Mouse (Mus musculus): Measurements from ENCODE around the gene Rnf133. TPM values are rescaled to one million over a fixed set of nuclear protein-coding genes. Genes with fewer than 3 reads are reported as not detected.

Rnf133 gene
- 0.62 and 0.76 TPM in 2 replicates for polyA plus RNA-seq (2012; rRNA removed)

- no peak for DNase-seq
- WGBS, result 97% methylated on average over 2 of the region's 2 CpGs
- Histone ChIP-seq H3K27me3 (ENCODE audit: control insufficient read depth, insufficient read depth, low read length) (no peaks in the 10 kb centered on the region), H3K27ac (ENCODE audit: insufficient read depth, low read length) (no peak within 1 kb of the TSS), H3K4me1 (ENCODE audit: control insufficient read depth, insufficient read depth, low read length) (peaks cover 4% of the 10 kb centered on the region), H3K4me3 (replicated peaks; ENCODE audit: insufficient read depth, low read depth, low read length) (no peak within 1 kb of the TSS)
- TF ChIP-seq POLR2A (IDR thresholded peaks at IDR 0.05; ENCODE audit: borderline replicate concordance, insufficient read depth, low read length), result no peak
- no peak for TF ChIP-seq CTCF (IDR thresholded peaks at IDR 0.05; ENCODE audit: borderline replicate concordance, insufficient read depth, low read depth, low read length)
These were observed at the start of gene Rnf133 for GRCm38 (mm10) chr6:23650205-23650604. Gene Rnf133, minus strand, starts transcription at chr6:23650305.

DNA sequence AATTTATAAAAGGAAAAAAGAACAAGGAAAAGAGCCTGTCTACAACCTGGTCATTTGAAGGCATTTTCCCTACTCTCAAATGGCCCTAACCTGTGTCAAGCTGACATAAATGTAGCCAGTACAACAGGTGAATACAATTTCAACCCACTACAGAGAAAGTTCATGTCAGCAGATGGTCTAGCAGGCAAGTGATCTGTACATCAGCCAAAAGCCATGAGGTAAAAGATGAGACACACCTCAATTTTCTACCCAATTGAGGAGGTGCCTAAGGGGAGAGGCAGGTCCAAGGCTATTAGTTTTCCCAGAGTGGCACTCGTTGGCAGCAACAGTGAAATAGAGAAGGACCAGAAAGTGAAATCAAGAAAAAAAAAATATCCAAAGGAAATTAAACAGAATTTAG is 28.1 kb upstream of the Rnf133 start:
- TF ChIP-seq CTCF (IDR thresholded peaks at IDR 0.05; ENCODE audit: borderline replicate concordance, insufficient read depth, low read depth, low read length), result no peak
- no peak for TF ChIP-seq POLR2A (IDR thresholded peaks at IDR 0.05; ENCODE audit: borderline replicate concordance, insufficient read depth, low read length)
- 14% methylated on average over 1 of the region's 1 CpGs for WGBS
- Histone ChIP-seq H3K27ac (ENCODE audit: insufficient read depth, low read length) (no peak overlapping the region), H3K27me3 (ENCODE audit: control insufficient read depth, insufficient read depth, low read length) (no peaks in the 10 kb centered on the region), H3K4me1 (ENCODE audit: control insufficient read depth, insufficient read depth, low read length) (no peaks in the 10 kb centered on the region), H3K4me3 (replicated peaks; ENCODE audit: insufficient read depth, low read depth, low read length) (no peak overlapping the region)
- DNase-seq, result peak in 1 of 2 experiments; percentile 70

DNA sequence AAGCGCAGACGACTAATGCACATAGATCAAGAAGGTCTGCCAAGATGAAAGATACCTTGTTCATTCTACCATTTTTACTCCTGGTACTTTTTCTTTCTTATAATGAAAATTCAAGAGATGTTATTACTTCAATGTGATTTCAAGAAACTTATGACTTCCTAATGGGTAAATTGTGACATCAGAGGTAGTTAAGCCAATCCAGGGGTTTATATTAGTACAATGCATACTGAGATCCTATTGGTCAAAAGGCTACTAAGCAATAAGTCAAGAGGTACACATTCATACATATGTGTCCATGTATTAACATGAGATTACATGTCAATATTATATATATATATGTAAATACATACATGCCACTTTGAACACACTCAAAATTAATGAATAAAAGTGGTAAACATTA is 4.9 kb upstream of the Rnf133 start, which contains the start of gene Rnf148:
Gene Rnf148, minus strand, starts transcription at position 101 of the 400 bp plus-strand sequence.
- 77% methylated on average over 2 of the region's 2 CpGs for WGBS
- Histone ChIP-seq H3K27me3 (ENCODE audit: control insufficient read depth, insufficient read depth, low read length) (no peaks in the 10 kb centered on the region), H3K4me3 (replicated peaks; ENCODE audit: insufficient read depth, low read depth, low read length) (no peak within 1 kb of the TSS), H3K4me1 (ENCODE audit: control insufficient read depth, insufficient read depth, low read length) (no peaks in the 10 kb centered on the region), H3K27ac (ENCODE audit: insufficient read depth, low read length) (no peak within 1 kb of the TSS)
- no peak for DNase-seq
- TF ChIP-seq POLR2A (IDR thresholded peaks at IDR 0.05; ENCODE audit: borderline replicate concordance, insufficient read depth, low read length), result no peak
- no peak for TF ChIP-seq CTCF (IDR thresholded peaks at IDR 0.05; ENCODE audit: borderline replicate concordance, insufficient read depth, low read depth, low read length)

DNA sequence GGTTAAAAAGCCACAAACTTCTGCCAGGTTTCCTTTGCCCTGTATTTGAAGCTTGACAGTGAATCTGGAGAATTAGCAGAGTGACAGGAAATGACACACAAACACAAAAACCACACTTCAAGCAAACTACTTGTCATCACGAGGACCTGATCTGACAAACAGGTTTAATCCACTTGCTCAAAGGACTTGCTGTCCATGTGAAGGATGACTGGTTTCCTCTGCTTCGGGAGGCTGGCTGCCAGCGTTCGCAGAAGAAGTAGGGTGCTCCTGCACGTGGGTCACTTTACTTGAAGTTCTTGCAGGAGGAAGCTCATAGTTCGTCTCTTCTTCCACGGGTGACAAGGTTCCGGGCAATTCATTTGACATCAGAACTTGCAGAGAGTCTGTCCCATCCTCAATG is 1.4 kb downstream of the Rnf133 start:
- no peak for TF ChIP-seq POLR2A (IDR thresholded peaks at IDR 0.05; ENCODE audit: borderline replicate concordance, insufficient read depth, low read length)
- no peak for TF ChIP-seq CTCF (IDR thresholded peaks at IDR 0.05; ENCODE audit: borderline replicate concordance, insufficient read depth, low read depth, low read length)
- no peaks in the 10 kb centered on the region for H3K27me3 ChIP-seq (ENCODE audit: control insufficient read depth, insufficient read depth, low read length)
- no peak overlapping the region for H3K27ac ChIP-seq (ENCODE audit: insufficient read depth, low read length)
- no peak for DNase-seq
- H3K4me1 ChIP-seq (ENCODE audit: control insufficient read depth, insufficient read depth, low read length), result peaks cover 4% of the 10 kb centered on the region
- 39% methylated on average over 8 of the region's 8 CpGs for WGBS
- no peak overlapping the region for H3K4me3 ChIP-seq (replicated peaks; ENCODE audit: insufficient read depth, low read depth, low read length)

DNA sequence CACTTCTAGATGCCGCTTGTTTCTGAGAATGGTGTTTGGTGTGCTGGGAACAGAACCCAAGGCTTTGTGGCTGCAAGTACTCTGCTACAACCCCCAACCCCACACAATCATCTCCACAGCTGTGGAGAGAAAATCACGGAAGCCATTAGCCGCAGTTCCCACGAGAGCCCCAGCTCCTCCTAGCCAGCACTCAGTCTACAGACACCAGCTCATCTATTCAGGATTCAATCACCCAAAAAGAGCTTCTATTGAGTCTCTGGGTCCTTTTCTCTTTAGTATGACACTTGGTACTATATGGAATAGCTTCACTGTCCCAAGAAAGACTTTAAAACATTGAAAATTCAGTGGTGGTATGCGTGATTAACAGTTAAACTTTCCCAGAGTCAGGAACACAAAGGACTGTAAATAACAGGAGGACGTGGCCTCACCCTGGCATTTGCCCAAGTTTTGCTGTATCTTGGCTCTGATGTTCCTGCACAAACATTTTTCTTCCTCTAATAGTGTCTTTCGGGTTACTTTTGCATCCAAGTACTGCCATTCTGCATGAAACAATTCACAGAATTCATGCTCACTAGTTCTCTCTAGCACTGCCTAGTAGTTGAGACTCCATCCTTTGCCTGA is 2.4 kb downstream of the Rnf133 start:
- peaks cover 4% of the 10 kb centered on the region for H3K4me1 ChIP-seq (ENCODE audit: control insufficient read depth, insufficient read depth, low read length)
- peak in 1 of 2 experiments; percentile 53 for DNase-seq
- H3K27me3 ChIP-seq (ENCODE audit: control insufficient read depth, insufficient read depth, low read length), result no peaks in the 10 kb centered on the region
- WGBS, result 37% methylated on average over 7 of the region's 7 CpGs
- H3K27ac ChIP-seq (ENCODE audit: insufficient read depth, low read length), result no peak overlapping the region
- no peak overlapping the region for H3K4me3 ChIP-seq (replicated peaks; ENCODE audit: insufficient read depth, low read depth, low read length)
- TF ChIP-seq POLR2A (IDR thresholded peaks at IDR 0.05; ENCODE audit: borderline replicate concordance, insufficient read depth, low read length) (no peak), CTCF (IDR thresholded peaks at IDR 0.05; ENCODE audit: borderline replicate concordance, insufficient read depth, low read depth, low read length) (no peak)

- H3K27ac ChIP-seq (ENCODE audit: insufficient read depth, low read length), result no peak overlapping the region
- H3K4me3 ChIP-seq (replicated peaks; ENCODE audit: insufficient read depth, low read depth, low read length), result no peak overlapping the region
- 53% methylated on average over 3 of the region's 3 CpGs for WGBS
- peak; percentile 67 to 76 for DNase-seq
- peaks cover 16% of the 10 kb centered on the region for H3K4me1 ChIP-seq (ENCODE audit: control insufficient read depth, insufficient read depth, low read length)
- H3K27me3 ChIP-seq (ENCODE audit: control insufficient read depth, insufficient read depth, low read length), result no peaks in the 10 kb centered on the region
- TF ChIP-seq POLR2A (IDR thresholded peaks at IDR 0.05; ENCODE audit: borderline replicate concordance, insufficient read depth, low read length), result no peak
- TF ChIP-seq CTCF (IDR thresholded peaks at IDR 0.05; ENCODE audit: borderline replicate concordance, insufficient read depth, low read depth, low read length), result no peak
These were observed 13.0 kb downstream of the Rnf133 start for GRCm38 (mm10) chr6:23637081-23637480.

DNA sequence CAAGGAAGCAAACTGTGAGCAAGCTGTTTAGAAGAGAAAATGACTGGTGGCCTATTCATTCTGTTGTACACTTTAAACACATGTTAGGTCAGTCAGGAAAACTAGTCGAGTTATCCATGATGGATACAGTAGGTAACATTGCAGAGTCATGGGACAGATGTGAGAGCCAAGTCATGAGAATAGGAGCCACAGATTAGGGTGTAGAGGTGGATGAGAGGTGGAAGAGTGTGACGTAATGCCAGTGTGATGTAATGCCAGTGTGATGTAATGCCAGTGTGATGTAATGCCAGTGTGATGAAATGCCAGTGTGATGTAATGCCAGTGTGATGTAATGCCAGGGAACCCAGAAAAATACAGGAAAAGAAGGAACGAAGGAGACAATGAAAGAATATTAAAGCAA is 14.9 kb downstream of the Rnf133 start:
- DNase-seq, result no peak
- H3K4me1 ChIP-seq (ENCODE audit: control insufficient read depth, insufficient read depth, low read length), result peaks cover 8% of the 10 kb centered on the region
- H3K27me3 ChIP-seq (ENCODE audit: control insufficient read depth, insufficient read depth, low read length), result no peaks in the 10 kb centered on the region
- no peak overlapping the region for H3K4me3 ChIP-seq (replicated peaks; ENCODE audit: insufficient read depth, low read depth, low read length)
- H3K27ac ChIP-seq (ENCODE audit: insufficient read depth, low read length), result no peak overlapping the region
- TF ChIP-seq CTCF (IDR thresholded peaks at IDR 0.05; ENCODE audit: borderline replicate concordance, insufficient read depth, low read depth, low read length) (no peak), POLR2A (IDR thresholded peaks at IDR 0.05; ENCODE audit: borderline replicate concordance, insufficient read depth, low read length) (no peak)
- 92% methylated on average over 3 of the region's 3 CpGs for WGBS

DNA sequence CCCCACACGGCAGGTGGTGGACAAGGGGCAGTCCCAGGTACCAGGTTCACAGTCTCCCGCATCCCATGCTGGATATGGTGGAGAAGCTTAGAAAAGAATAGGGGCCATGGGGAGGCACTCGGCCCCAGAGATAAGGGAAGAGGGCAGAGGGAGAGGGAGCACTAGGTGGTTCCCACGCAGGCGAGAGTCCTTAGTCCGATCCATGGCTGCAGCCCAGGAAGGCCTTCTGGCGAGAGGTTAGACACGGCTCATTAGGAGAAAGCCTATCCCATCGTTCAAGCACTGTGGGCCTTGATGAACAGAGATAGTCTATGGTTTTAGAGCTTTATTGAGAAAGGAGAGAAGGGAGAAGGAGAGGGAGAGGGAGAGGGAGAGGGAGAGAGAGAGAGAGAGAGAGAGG is 16.1 kb downstream of the Rnf133 start:
- TF ChIP-seq POLR2A (IDR thresholded peaks at IDR 0.05; ENCODE audit: borderline replicate concordance, insufficient read depth, low read length) (no peak), CTCF (IDR thresholded peaks at IDR 0.05; ENCODE audit: borderline replicate concordance, insufficient read depth, low read depth, low read length) (no peak)
- no peak overlapping the region for H3K27ac ChIP-seq (ENCODE audit: insufficient read depth, low read length)
- peak; percentile 50 to 54 for DNase-seq
- no peak overlapping the region for H3K4me3 ChIP-seq (replicated peaks; ENCODE audit: insufficient read depth, low read depth, low read length)
- H3K27me3 ChIP-seq (ENCODE audit: control insufficient read depth, insufficient read depth, low read length), result no peaks in the 10 kb centered on the region
- WGBS, result 27% methylated on average over 9 of the region's 9 CpGs
- peaks cover 5% of the 10 kb centered on the region for H3K4me1 ChIP-seq (ENCODE audit: control insufficient read depth, insufficient read depth, low read length)
